Mouse (Mus musculus) liver, adult 2 months (tissue): ENCODE measurements at regions not wholly inside any gene's neighbourhood (a gene's known extent, or its start where the extent isn't known, plus 50 kb on each side); places are given as distances from the start of the nearest gene placed in this dataset.

ENCODE experiments used
- CTCF ChIP-seq: fragments of 200-500 bp; IDR thresholded peaks from 2 replicates; pipeline ENCODE4 v1.5.1; 2011; ENCODE audit warnings: low read depth, low read length, control low read depth
- POLR2A ChIP-seq: fragments of 200-500 bp; IDR thresholded peaks from 2 replicates; pipeline ENCODE4 v1.6.1; 2011; ENCODE audit warnings: low read length, control low read depth; ENCODE audit not compliant: insufficient read depth; ENCODE audit errors: extremely low read depth

GRCm38 (mm10) chr14:46529086-46529715 lies 138.7 kb upstream of the Bmp4 start:
- no peak for TF ChIP-seq POLR2A
- TF ChIP-seq CTCF: no peak
